Mouse (Mus musculus) brain, embryonic 14.5 days (tissue): ENCODE measurements around the gene Dock4. TPM values are rescaled to one million over a fixed set of nuclear protein-coding genes. Genes with fewer than 3 reads are reported as not detected.

Experiments
- DNase-seq: peaks from one replicate; pipeline ENCODE4 v3.0.0-alpha.2; 2011; ENCODE audit warnings: low read depth
- CTCF ChIP-seq: fragments of 200-500 bp; IDR thresholded peaks from 2 replicates; pipeline ENCODE4 v1.5.1; 2012; ENCODE audit warnings: inconsistent platforms, mild to moderate bottlenecking, moderate library complexity, borderline replicate concordance; ENCODE audit not compliant: insufficient read depth, insufficient read length; ENCODE audit errors: extremely low read depth
- POLR2A ChIP-seq: fragments of 200-500 bp; IDR thresholded peaks from 2 replicates; pipeline ENCODE4 v1.6.1; 2012; ENCODE audit warnings: mild to moderate bottlenecking, inconsistent platforms, borderline replicate concordance; ENCODE audit not compliant: poor library complexity, insufficient read depth, insufficient read length, severe bottlenecking; ENCODE audit errors: extremely low read depth
- polyA plus RNA-seq: library from polyadenylated mRNA; depleted of rRNA; stranded (reverse); fragments of >200 nt; gene quantifications from 2 replicates; pipeline ENCODE4 v1.2.3, GENCODE M21; 2012

Gene Dock4
- polyA plus RNA-seq, 1 experiment = 29.5 TPM

DNA sequence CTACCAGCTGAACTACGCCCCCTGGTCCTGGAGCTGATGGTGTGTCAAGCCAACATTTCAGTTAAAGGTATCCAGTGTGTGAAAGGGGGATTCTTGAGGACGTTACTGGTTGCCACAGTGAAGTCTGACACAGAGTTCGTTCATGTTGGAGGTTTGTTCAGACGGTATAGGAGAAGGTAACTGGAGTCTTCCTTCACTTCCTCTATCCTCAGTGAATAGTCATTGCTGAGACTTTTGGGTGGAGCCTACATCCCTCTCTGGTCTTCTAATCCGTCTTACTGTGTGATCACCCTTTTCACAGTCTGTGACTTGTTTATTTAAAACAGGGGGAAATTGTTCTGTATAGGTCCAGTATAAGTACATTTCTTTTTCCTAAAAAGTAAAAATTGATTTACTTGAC lies 23.3 kb downstream of the Dock4 start:
- TF ChIP-seq CTCF (no peak), POLR2A (no peak)
- no peak for DNase-seq

DNA sequence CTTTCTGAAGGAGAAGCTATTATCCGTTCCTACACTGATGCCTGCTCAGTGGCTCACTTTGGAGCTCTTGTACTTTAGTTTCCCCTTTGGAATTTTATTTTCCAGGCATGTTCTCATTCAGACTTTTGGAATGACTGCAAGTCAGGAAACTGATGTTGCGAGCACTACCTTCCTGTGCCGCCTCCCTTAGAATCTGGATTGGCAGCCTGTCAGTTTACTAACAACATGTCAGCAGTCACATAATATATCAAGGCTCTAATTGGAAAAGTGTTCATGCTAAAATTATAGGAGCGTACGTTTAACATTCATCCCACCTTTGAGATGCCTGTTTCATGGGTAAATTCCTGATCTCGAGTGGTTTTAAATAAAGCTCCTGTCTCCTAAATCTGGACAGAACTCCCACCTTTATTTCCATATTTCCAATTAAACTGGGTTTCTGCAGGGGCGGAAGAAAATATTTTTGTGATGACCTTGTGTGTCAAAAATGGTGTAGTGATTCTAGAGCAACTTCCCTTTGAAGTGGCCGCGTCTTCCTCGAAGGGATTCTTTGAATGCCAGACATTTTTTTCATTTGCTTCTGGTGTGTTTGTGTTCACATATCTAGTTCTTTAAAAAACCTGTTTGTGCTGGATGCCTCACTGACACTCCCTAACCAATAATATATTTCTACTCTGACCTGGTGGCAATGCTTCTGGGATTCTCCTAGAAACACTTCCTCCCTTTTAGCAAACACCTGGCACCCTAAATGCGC lies 26.1 kb downstream of the Dock4 start:
- DNase-seq = no peak
- TF ChIP-seq CTCF (no peak), POLR2A (no peak)

- TF ChIP-seq POLR2A = no peak
- TF ChIP-seq CTCF = no peak
- no peak for DNase-seq
Measured at GRCm38 (mm10) chr12:40473709-40474108, 28.0 kb downstream of the Dock4 start.

DNA sequence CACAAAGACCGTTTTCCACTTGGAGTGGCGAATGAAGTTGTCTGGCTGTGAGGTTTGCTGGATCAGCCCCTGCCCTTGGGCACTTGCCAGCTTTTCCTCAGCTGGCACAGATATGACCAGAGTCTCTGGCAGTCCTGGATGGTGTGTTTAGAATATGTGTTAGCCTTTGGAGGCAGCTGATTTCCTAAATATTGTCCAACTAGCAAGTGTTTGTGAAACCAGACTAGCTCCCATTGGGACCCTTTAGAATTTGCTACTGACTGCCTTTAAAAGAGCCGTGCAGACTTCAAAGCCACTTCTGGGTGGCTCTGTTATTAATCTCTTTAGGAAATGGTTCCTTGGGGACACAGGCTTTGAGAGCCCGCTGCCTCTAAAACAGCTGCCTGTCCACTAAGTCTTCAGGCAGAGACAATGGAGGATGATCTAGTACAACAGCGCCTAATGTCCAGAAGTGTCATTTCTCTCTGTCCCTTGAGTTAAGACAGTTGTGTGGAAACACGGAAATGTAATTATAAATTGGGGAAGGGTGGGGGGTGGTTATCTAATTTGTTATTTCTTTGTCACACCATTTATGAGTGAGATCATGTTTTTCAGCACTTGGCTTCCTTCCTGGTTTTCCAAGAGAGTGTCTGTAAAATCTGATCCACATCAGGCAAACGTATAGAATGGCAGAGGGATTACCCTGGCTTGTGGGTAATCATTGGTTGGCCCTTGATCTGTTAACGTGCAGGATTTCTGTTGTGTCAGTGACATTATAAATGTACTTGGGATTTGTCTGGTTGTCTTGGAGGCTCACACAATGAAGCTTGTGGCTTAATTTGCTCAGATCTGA lies 32.1 kb downstream of the Dock4 start:
- TF ChIP-seq POLR2A = no peak
- TF ChIP-seq CTCF = no peak
- peak; percentile 79 for DNase-seq

- peak; percentile 53 for DNase-seq
- TF ChIP-seq POLR2A = no peak
- TF ChIP-seq CTCF = no peak
Measured at GRCm38 (mm10) chr12:40484224-40484623, 38.5 kb downstream of the Dock4 start.

DNA sequence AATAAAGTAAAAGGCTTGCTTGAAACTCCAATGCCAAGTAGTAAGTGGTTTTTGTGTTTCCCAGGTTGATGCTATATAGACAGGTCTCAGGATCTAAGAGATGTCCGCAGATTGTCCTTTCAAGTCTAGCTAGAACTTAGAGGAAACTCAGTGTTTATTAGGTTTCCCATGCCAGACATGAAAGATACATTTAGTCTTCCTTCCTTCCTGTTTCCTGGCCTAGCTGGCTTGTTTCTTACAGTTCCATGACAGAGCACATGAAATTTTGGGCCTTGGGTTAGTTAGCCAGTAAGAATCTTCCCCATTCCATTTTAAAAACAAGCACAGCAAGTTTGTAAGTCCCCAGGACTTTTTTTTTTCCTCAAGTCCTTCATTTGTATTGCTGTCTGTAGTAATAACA lies 39.5 kb downstream of the Dock4 start:
- TF ChIP-seq POLR2A (no peak), CTCF (no peak)

GRCm38 (mm10) chr12:40486047-40486837 lies 40.5 kb downstream of the Dock4 start:
- no peak for DNase-seq
- TF ChIP-seq CTCF (no peak), POLR2A (no peak)

More for the DNA sequence above, 39.5 kb downstream of the Dock4 start:
- no peak for DNase-seq

- no peak for TF ChIP-seq POLR2A
- TF ChIP-seq CTCF = no peak
- DNase-seq = no peak
Measured at GRCm38 (mm10) chr12:40496387-40496786, 50.6 kb downstream of the Dock4 start.

- no peak for DNase-seq
- TF ChIP-seq CTCF = no peak
- TF ChIP-seq POLR2A = no peak
Measured at GRCm38 (mm10) chr12:40497806-40498205, 52.1 kb downstream of the Dock4 start.

GRCm38 (mm10) chr12:40498250-40498671 lies 52.5 kb downstream of the Dock4 start:
- peak; percentile 55 for DNase-seq
- TF ChIP-seq POLR2A (no peak), CTCF (no peak)
